Mouse (Mus musculus) ES-Bruce4 (cell line): ENCODE data around the gene Lamc2.

Experiments
- CTCF ChIP-seq: IDR thresholded peaks from one replicate; pipeline ENCODE4 v1.8.1; 2011; ENCODE audit warnings: low read depth, low read length
- POLR2A ChIP-seq: IDR thresholded peaks from one replicate; pipeline ENCODE4 v1.8.1; 2011; ENCODE audit warnings: low read length; ENCODE audit not compliant: insufficient read depth

DNA sequence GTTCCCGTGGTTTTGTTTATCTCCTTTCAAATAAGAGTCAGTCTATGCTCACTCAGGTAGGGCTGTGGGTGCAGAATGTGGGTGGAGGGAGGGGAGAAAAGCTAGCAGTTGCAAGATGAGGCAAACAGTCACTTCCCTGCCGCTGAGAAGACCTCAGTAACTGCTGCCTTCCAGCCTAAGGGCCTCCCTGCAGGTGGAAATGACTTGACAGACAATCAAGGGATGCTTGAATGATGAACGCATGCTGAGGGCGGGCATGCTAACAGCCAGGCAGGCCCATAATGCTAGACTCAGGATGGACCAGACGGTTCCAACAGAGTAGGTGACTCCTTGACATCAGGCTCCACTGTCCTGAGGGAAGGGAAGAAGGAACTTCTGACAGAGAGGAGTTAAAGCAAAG lies 29.4 kb upstream of the Lamc2 start:
- TF ChIP-seq CTCF, result no peak
- TF ChIP-seq POLR2A, result no peak
